Mouse (Mus musculus) heart, postnatal 0 days (tissue): ENCODE results near the gene Astn2.

Experiments used
- CTCF ChIP-seq: IDR thresholded peaks from 2 replicates; pipeline ENCODE4 v1.5.1; 2016; ENCODE audit warnings: antibody characterized with exemption, control low read depth, low read depth
- EP300 ChIP-seq: IDR thresholded peaks from 2 replicates; pipeline ENCODE4 v1.6.1; 2016; ENCODE audit warnings: antibody characterized with exemption, low read depth

DNA sequence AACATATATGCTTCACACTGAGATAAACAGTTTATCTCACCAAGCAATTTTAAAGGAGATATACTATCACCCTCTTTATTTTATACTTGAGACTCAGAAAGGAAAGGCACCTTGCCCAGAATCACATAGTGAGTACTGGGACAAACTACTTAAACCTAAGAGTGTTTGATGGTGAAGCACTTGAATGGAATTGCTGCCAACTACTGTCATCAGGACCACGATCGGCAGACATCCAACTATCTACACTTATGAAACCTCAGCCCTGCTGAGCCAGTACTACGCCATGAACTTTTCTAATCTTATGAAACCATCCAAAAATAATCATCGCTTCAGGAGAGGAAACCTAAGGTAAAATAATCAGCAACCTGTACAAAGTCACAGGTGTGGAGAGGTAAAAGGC lies 1005.0 kb downstream of the Astn2 start:
- no peak for TF ChIP-seq CTCF
- no peak for TF ChIP-seq EP300
